Mouse (Mus musculus) gastrocnemius, postnatal 10 days (tissue): ENCODE measurements around the gene Nfkbib. TPM values are rescaled to one million over a fixed set of nuclear protein-coding genes. Genes with fewer than 3 reads are reported as not detected.

ENCODE experiments used
- DNase-seq: peaks from one replicate; pipeline ENCODE4 v3.0.0; 2021; ENCODE audit warnings: mixed read lengths
- total RNA-seq, 2 experiments: library from RNA; stranded (reverse); gene quantifications; 2 replicates each; pipeline ENCODE4 v1.2.3; 2021

Nfkbib gene
- total RNA-seq, 2 experiments from 2014 or later, result 17.4 to 18.2 TPM

GRCm38 (mm10) chr7:28801451-28801850 is 34.1 kb upstream of the Nfkbib start:
- DNase-seq, result no peak

DNA sequence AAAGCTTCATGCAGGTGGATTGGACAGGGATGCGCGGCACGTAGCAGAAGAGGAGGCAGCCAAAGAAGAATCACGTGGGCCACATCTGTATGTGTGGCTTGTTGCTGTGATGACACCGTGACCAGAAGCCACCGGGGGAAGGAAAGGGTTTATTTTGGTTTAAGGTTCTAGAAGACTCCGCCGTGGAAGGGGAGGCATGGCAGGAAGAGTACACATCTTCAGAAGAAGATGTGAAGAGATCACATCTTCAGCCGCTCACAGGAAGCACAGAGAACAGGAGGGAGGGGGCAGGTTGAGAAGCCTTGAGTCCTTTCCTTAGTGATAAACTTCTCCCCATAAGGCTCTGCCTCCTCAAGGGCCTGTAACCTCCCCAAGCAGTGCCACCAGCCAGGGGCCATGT is 32.7 kb upstream of the Nfkbib start:
- DNase-seq, result no peak

DNA sequence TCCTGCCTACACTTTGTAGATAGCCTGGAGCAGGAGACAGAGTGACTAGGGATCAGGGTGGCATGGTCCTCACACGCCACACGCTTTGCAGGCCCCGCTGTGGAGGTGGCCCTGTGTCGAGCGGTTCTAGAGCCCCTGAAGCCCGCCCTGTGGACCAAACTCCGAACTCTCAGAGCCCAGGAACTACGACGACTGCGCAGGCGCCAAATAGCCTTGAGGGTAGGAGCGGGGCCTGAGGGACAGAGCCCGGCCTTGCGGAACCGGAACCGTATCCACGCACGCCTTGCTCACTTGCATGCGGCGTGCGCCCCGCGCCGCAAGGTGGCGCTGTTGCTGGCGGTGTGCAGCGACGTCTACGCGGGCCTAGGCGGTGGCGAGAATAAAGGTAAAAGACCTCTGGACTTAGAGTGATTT is 29.3 kb upstream of the Nfkbib start:
- DNase-seq, result peak; percentile 87

DNA sequence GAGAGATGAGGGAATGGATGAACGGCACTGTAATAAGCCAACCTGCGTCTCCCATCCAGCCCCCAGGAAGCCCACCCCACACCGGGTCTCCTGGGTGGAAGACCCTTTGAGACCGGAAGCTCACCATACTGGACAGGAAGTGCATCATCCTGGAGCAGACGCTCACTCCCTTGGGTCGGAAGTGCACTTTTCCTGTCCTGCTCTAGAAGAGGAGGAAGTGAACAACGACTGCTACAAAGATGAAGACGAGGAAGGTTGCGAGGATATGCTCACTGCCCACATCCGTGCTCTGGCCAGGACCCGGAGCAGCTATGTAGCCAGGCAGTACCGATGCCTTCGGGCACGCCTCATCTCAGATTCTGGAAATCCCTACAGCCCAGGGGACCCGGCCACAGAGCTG is 28.5 kb upstream of the Nfkbib start:
- no peak for DNase-seq

- DNase-seq, result no peak
These were observed 27.2 kb upstream of the Nfkbib start for GRCm38 (mm10) chr7:28794496-28794895.

GRCm38 (mm10) chr7:28793834-28794233 is 26.5 kb upstream of the Nfkbib start:
- DNase-seq, result no peak

DNA sequence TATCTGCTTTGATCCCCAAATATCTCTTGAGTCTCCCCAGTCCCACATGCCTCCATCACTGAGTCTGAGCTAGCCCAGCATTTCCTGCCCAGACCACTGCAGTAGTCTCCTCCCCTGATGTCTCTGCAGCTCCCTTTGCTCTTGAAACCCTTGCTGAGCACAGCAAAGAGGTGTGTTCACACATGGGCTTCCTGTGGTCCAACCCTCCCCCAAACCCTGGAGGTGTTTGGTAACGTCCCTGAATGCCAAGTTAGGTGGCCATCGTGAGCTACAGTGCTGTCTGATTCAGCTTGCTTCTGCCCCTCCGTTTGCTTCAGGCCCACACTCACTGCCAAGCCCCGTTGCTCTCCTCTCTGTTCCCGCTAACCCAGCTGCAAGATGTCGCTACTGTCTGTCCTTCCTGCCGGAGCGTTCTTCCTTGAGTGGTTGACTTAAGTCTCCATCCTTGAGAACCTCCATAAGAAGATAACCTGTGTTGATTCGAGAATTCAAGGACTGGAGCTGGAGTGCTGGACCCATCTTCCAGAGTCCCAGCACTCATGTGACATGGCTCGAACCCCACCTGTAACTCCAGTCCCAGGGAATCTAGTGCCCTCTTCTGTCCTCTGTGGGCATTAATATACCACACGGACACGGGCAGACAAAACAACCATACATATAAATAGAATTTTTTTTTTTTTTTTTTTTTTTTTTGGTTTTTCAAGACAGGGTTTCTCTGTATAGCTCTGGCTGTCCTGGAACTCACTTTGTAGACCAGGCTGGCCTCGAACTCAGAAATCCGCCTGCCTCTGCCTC is 25.3 kb upstream of the Nfkbib start:
- no peak for DNase-seq

GRCm38 (mm10) chr7:28791706-28792105 is 24.4 kb upstream of the Nfkbib start:
- no peak for DNase-seq

DNA sequence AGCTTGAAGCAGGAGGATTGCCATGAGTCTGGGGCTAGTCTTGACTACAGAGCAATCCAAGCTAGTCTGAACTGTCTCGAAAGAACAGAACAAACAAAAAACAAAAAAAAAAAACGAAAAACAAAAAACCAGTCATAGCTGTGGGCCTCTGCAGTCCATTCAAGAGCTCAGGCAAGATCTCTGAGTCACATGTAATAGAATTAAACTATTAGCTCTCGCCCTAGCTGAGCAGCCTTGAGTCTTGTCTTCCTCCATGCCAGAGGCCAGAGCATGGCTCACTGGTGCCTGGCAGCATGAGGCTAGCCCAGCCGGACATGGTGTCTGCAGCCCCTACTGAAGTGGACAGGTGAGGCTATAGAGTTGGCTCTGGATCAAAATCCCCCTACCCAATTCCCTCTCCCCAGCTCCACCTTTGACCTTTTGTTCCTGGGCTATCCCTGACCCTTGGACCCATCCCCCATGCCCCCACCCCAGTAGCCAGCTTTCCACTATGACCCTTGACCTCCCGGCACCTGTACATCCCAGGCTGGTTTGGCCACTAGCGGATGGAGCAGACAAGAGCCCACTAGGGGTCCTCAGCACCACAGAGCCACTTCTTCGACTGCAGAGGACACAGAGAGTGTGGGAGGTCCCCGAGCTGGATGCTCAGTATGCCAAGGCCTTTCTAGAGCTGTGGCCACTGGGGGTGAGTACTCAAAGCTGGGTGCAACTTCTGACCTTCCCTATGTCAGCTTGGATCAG is 22.9 kb upstream of the Nfkbib start:
- no peak for DNase-seq

- DNase-seq, result no peak
These were observed 21.9 kb upstream of the Nfkbib start for GRCm38 (mm10) chr7:28789235-28789634.

DNA sequence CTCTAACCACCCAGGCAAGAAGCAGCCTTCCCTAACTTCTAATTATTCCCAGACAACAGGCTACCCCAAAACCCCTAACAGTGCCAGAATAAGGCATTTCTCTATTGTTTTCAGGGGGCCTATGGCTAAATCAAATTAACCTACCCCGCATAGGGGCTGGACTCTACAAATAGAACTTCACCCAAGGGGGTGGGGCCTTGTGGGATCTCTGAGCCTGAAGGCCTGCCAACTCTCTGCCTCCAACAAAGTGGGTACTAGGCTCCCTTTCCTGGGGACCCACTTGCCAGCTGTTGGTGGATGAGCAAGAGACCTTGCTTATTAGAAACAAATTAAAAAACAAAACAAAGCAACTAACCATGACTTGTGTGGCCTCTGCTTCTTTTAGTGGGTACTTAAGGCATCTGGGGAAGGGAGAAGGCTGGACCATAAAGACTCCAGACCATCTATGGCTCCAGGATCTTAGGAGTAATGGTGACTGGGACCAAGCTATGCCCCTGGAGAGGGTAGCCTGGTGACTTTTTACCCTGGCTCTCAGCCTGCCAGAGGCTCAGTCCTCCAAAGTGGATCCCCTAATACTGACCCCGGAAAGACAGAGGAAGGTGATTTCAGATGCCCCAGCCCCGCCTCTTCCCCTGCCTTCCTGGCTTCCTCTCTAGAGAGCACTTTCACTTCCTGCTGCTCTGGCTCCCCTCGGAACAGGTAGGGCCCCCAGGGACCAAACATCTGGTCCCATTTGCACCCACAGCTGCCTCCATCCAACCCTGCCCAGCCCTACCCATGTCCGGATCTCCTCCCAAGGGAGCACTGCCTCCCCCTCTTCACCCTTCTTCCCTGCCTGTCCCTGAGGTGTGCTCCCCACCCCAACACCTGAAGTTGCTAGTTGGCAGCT is 21.2 kb upstream of the Nfkbib start, which contains the start of gene Rinl:
Rinl (plus strand) TSS at position 663 of the 889 bp plus-strand sequence.
- DNase-seq, result no peak

- no peak for DNase-seq
These were observed 20.6 kb upstream of the Nfkbib start for GRCm38 (mm10) chr7:28787884-28788283.

- no peak for DNase-seq
These were observed 17.8 kb upstream of the Nfkbib start for GRCm38 (mm10) chr7:28785161-28785560.

DNA sequence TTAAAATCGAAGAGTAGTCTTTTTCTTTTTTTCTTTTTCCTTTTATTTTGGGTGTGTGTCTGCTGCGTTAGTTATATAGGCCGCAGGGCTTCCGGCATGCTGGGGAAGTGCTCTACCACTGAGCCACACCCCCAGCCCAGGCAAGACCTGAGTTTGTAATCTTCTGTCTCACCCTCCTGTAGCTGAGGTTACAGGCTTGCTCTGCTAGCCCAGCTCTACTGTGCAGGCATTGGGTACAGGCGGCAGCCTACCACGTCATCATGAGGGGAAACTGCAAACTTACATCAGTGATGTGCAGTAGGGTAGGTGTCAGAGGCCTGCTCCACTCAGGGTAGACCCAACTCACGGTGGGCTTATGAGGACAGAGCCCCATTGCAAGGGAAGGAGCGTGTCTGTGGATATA is 13.9 kb upstream of the Nfkbib start:
- DNase-seq, result no peak

DNA sequence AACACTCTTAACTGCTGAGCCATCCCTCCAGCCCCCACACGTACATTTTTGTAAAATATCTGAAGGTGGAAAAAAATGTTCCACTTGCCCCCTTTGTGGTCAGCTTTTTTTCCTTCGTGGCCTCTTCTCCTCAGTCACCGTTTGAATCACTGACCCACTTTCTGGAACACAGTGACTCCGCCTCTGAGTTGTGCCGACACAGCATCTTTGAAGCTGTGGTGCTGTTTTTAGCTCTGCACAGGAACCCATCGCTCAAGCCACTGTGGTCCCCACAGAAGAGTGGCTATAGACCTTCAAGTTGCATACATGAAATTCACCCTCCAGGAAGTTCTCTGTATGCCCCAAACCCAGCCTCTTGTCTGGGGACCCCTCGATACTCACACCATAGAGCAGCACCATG is 13.5 kb upstream of the Nfkbib start:
- no peak for DNase-seq

DNA sequence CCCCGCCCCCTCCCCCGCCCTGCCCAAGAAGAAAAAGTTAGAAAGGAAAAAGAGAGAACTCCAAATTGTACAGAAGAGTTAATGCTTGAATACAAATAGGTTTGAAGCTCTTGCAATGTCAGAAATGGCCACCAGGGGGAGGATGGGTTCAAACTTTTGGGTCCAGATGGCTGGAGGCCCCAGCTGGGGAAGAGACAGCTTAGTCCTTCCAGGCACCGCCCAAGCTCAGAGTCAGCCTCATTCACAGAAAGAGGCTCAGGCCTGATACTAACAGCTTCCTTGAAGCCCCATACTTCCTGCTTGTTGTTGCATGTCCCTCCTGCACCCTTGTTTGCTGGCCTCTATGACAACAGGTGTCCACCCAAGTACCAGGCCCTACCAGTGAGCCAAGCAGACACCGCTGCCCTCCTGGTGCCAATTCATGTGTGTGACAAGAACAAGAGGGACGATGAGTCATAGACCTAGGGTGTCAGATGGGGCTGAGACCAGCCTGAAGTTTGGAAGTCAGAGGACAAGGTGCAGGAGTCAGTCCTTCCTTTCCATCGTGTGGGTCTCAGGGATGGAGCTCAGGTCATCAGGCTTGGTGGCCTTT is 12.9 kb upstream of the Nfkbib start:
- peak; percentile 94 for DNase-seq

DNA sequence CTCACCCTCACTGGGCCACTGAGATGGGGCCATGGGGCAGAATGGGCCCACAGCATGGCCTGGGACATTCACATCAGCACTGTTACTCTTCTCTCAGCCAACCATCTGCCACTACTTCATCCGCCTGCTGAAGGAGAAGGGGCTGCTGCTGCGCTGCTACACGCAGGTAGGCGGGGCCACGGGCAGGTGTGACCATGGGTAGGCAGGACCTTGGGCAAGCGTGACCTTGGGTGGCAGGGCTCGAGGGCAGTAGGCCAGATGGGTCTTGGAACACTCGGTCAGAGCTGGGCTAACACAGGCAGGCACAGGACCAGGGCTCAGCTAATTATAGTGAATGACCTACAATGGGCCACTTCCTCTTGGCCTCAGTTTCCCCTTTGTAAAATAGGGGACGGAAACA is 11.5 kb upstream of the Nfkbib start:
- DNase-seq, result no peak

DNA sequence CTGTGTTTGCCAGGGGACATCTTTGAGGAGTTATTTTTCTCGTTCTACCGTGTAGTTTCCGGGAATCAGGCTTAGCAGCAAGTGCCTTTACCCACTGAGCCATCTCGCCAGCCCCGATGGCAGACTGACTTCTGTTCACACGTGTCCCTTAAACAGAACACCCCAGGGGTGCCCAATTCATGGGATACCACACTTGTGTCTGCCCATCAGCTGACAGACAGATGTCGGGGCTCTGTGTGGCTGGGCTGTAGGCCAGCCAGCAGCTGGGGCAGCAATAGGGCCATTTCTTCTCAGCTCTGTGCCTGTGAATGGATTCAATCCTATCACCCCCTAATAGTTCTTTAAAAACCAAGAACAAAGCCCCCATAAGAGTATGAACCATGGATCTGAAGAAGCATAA is 7.8 kb upstream of the Nfkbib start:
- DNase-seq, result no peak

- DNase-seq, result peak; percentile 41
These were observed 6.9 kb upstream of the Nfkbib start for GRCm38 (mm10) chr7:28774164-28774563.

DNA sequence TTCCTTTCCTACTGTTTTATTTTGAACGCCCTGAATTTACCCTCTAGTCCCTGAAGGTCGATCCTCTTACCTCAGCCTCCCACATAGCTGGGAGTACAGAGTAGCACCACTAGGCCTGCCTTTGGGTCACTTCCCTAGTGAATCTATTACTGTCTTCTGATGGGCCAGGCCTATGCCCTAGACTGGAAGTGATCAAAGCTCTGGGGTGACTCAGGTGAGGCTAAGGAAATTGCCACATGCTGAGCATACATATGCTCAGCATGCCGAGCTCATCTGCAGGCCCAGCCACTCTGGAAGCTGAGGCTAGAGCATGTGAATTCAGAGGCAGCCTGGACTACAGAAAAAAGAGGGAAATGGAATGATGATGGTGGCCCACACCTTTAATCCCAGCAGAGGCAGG is 5.9 kb upstream of the Nfkbib start:
- no peak for DNase-seq

GRCm38 (mm10) chr7:28771867-28772266 is 4.6 kb upstream of the Nfkbib start:
- DNase-seq, result no peak

DNA sequence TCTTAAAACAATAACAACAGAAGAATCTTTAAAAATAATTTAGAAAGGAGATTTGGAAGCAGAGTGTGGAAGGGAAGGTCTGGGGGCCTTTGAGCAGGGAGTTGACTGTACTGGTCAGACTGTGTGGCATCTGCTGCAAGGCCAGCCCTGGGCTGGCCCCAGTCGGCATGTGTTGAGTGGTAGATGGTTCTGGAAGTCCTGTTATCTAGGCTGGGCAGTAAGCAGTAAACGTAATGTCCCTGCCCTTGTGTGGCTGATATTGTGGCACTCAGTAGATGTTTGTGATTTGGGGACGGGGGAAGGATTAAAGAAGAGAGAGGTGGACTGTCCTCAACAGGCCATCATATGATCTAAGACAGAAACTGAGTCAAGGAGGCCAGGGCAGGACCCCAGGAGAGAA is 3.0 kb upstream of the Nfkbib start:
- no peak for DNase-seq
